In the genomic region with DNA sequence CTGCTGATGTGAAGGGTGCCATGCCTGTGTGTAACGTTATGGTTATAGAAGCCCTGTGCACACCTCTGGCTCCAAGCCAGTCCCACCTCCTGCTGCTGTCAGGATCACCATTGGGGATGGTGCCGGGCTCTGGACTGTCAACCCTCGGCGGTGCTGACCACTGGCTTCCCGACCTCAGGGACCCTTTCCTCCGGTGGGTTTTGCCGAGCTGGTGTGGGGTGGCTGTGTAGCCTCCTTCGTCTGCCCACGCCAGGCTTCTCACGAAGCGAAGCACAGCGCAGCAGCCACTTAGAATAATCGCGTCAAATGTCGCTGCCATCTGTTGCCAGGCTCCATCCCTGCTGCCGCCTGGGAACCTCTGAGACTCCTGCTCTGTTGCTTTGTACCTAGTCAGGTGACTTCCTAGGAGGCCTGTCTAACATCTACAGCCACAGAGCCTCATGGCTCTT, we compare ENCODE assay signal across 7 mouse cellular contexts. TPM values are rescaled to one million over a fixed set of nuclear protein-coding genes. Genes with fewer than 3 reads are reported as not detected.
DNase-seq lines count a peak whose midpoint lies in the region; ATAC-seq and TF ChIP-seq lines count a peak whose summit lies in the region.

No protein-coding gene starts in this region.

- no peak overlapping the region for H3K4me3 ChIP-seq in liver, adult 2 months (ENCODE audit: insufficient read depth, low read depth, low read length)
- H3K4me3 ChIP-seq in liver, embryonic 11.5 days (ENCODE audit: low read depth, low read length), result no peak overlapping the region
- no peak overlapping the region for H3K4me3 ChIP-seq in embryonic facial prominence, embryonic 13.5 days
- no peak overlapping the region for H3K4me3 ChIP-seq in intestine, embryonic 16.5 days (ENCODE audit: low read length)

- TF ChIP-seq POLR2A in liver, adult 2 months (IDR thresholded peaks at IDR 0.05; ENCODE audit: extremely low read depth, insufficient read depth, low read length), result no peak

- H3K79me2 ChIP-seq in liver, adult 2 months (ENCODE audit: control insufficient read depth, insufficient read depth, low read length), result peaks cover 78% of the 10 kb centered on the region

- H3K27me3 ChIP-seq in liver, adult 2 months (ENCODE audit: control insufficient read depth, insufficient read depth, low read length), result no peaks in the 10 kb centered on the region
- no peaks in the 10 kb centered on the region for H3K27me3 ChIP-seq in liver, embryonic 11.5 days (replicated peaks; ENCODE audit: control insufficient read depth, insufficient read depth, low read length)
- H3K27me3 ChIP-seq in embryonic facial prominence, embryonic 13.5 days, result no peaks in the 10 kb centered on the region
- H3K27me3 ChIP-seq in intestine, embryonic 16.5 days (replicated peaks; ENCODE audit: control insufficient read depth, insufficient read depth, low read length), result no peaks in the 10 kb centered on the region

- H3K4me1 ChIP-seq in liver, adult 2 months (ENCODE audit: control insufficient read depth, insufficient read depth, low read length), result peaks cover 30% of the 10 kb centered on the region
- peaks cover 79% of the 10 kb centered on the region for H3K4me1 ChIP-seq in liver, embryonic 11.5 days (replicated peaks; ENCODE audit: control insufficient read depth, insufficient read depth, low read length)
- peaks cover 99% of the 10 kb centered on the region for H3K4me1 ChIP-seq in embryonic facial prominence, embryonic 13.5 days
- peaks cover 74% of the 10 kb centered on the region for H3K4me1 ChIP-seq in intestine, embryonic 16.5 days (ENCODE audit: control insufficient read depth, insufficient read depth, low read length)

- H3K36me3 ChIP-seq in liver, adult 2 months (ENCODE audit: control insufficient read depth, insufficient read depth, low read length), result no peaks in the 10 kb centered on the region
- H3K36me3 ChIP-seq in liver, embryonic 11.5 days (ENCODE audit: control insufficient read depth, insufficient read depth, low read length), result peaks cover 2% of the 10 kb centered on the region; the same call in 1 of the 2 replicates
- no peaks in the 10 kb centered on the region for H3K36me3 ChIP-seq in embryonic facial prominence, embryonic 13.5 days
- no peaks in the 10 kb centered on the region for H3K36me3 ChIP-seq in intestine, embryonic 16.5 days (ENCODE audit: control insufficient read depth, insufficient read depth, low read length)

- peak overlapping the region; percentile 50 for H3K27ac ChIP-seq in liver, adult 2 months (replicated peaks; ENCODE audit: insufficient read depth, low read depth, low read length)
- H3K27ac ChIP-seq in liver, embryonic 11.5 days (ENCODE audit: low read depth, low read length), result no peak overlapping the region
- H3K27ac ChIP-seq in embryonic facial prominence, embryonic 13.5 days, result peak overlapping the region; percentile 8; the same call in 1 of the 2 replicates
- H3K27ac ChIP-seq in intestine, embryonic 16.5 days (ENCODE audit: low read length), result no peak overlapping the region; the same call in 1 of the 2 replicates

- peak overlapping the region; percentile 31 for H3K9ac ChIP-seq in liver, adult 2 months (ENCODE audit: low read depth, low read length)
- no peak overlapping the region for H3K9ac ChIP-seq in liver, embryonic 11.5 days (ENCODE audit: low read depth, low read length)
- 0 out of 2 replicates have a peak overlapping the region, but pooled peaks have one; percentile 36 for H3K9ac ChIP-seq in embryonic facial prominence, embryonic 13.5 days
- H3K9ac ChIP-seq in intestine, embryonic 16.5 days (ENCODE audit: low read depth, low read length), result peak overlapping the region; percentile 24; the same call in 1 of the 2 replicates

- no peak for ATAC-seq in liver, embryonic 11.5 days (replicated peaks; ENCODE audit: low FRiP score)
- no peak for ATAC-seq in embryonic facial prominence, embryonic 13.5 days (ENCODE audit: insufficient number of reproducible peaks, insufficient read depth, low FRiP score, low TSS enrichment, low read depth)
- no peak for ATAC-seq in intestine, embryonic 16.5 days

- H3K9me3 ChIP-seq in liver, embryonic 11.5 days (ENCODE audit: control insufficient read depth, low read length), result no peaks in the 10 kb centered on the region
- H3K9me3 ChIP-seq in embryonic facial prominence, embryonic 13.5 days, result no peaks in the 10 kb centered on the region
- no peaks in the 10 kb centered on the region for H3K9me3 ChIP-seq in intestine, embryonic 16.5 days (ENCODE audit: control insufficient read depth, low read length)

- H3K4me2 ChIP-seq in liver, embryonic 11.5 days, result no peak overlapping the region
- no peak overlapping the region for H3K4me2 ChIP-seq in embryonic facial prominence, embryonic 13.5 days
- 0 out of 2 replicates have a peak overlapping the region, but pooled peaks have one; percentile 19 for H3K4me2 ChIP-seq in intestine, embryonic 16.5 days (ENCODE audit: low read depth, low read length)

- intact Hi-C loops in gastrocnemius, postnatal 14 days (cut with DNase I; ENCODE audit: low total_unique reads), result no loop called here

- DNase-seq in liver, adult 2 months (ENCODE audit: extremely low read depth, low read depth, low spot score), result no peak
- no peak for DNase-seq in liver, embryonic 11.5 days (ENCODE audit: low spot score)
- DNase-seq in right cerebral cortex, postnatal 10 days (ENCODE audit: low spot score in 2 of 2), result peak; percentile 78 to 86
- DNase-seq in gastrocnemius, postnatal 14 days, result no peak
- DNase-seq in adrenal gland, postnatal 4 days (ENCODE audit: low spot score in 2 of 2), result no peak

- no peak for TF ChIP-seq CTCF in liver, adult 2 months (IDR thresholded peaks at IDR 0.05; ENCODE audit: low read depth, low read length)

- WGBS in liver, adult 2 months, result 68% methylated on average over 16 of the region's 16 CpGs
- 72% methylated on average over 16 of the region's 16 CpGs for WGBS in liver, embryonic 11.5 days
- WGBS in embryonic facial prominence, embryonic 13.5 days, result 47% methylated on average over 16 of the region's 16 CpGs
- WGBS in intestine, embryonic 16.5 days, result 58% methylated on average over 16 of the region's 16 CpGs

RNA-seq across cellular contexts. Expression of a gene that starts 40.8 kb away (rescaled TPM):
- 0.37 and 2.3 TPM in 2 replicates for total RNA-seq in liver, adult 2 months (2014; rRNA removed)
- 1.9 TPM in 2 replicates for polyA plus RNA-seq in liver, adult 2 months (2012; rRNA removed)
- polyA plus RNA-seq in liver, embryonic 11.5 days (2014; fragmentation: Nextera tagmentation; extraction: Ambion mirVana), result 125 and 127 TPM in 2 replicates
- polyA plus RNA-seq in embryonic facial prominence, embryonic 13.5 days (2015; fragmentation: Nextera tagmentation; extraction: Ambion mirVana), result 98.6 and 111 TPM in 2 replicates
- 75.1 and 87.5 TPM in 2 replicates for polyA plus RNA-seq in intestine, embryonic 16.5 days (2015; fragmentation: Nextera tagmentation; extraction: Ambion mirVana)
- total RNA-seq in gastrocnemius, postnatal 14 days (2021), result 1 to 10 TPM; 2.9 to 3.6 TPM
- 10 to 100 TPM; 36.6 to 39.3 TPM for total RNA-seq in adrenal gland, postnatal 4 days (2021)

Comparison
In these comparisons a context has a peak if more than half of its experiments do, and no peak if none do; other contexts are left out.
1. H3K27ac ChIP-seq: peak in liver, adult 2 months (single experiment) and embryonic facial prominence, embryonic 13.5 days (single experiment); none in liver, embryonic 11.5 days (single experiment) and intestine, embryonic 16.5 days (single experiment).
2. RNA of a gene that starts 40.8 kb away (polyA plus RNA-seq): 125 to 127 TPM in liver, embryonic 11.5 days, 98.6 to 111 TPM in embryonic facial prominence, embryonic 13.5 days and 75.1 to 87.5 TPM in intestine, embryonic 16.5 days; 1.9 TPM in liver, adult 2 months; every median in the first group is over 10 times any median in the second.
3. DNase-seq: peak in right cerebral cortex, postnatal 10 days (2 of 2); none in liver, adult 2 months (single experiment), liver, embryonic 11.5 days (single experiment), gastrocnemius, postnatal 14 days (single experiment) and adrenal gland, postnatal 4 days (0 of 2).